Mouse (Mus musculus) myocyte (in vitro differentiated cells): Measurements from ENCODE around the gene Avpr1b. TPM values are rescaled to one million over a fixed set of nuclear protein-coding genes. Genes with fewer than 3 reads are reported as not detected.
"Not testable (repeated sequence)": the region's sequence is repeated elsewhere in the genome, so short reads cannot be mapped to it uniquely, and the experiment has no call there.

ENCODE experiments used
- H3K27me3 ChIP-seq: one replicate; pipeline ENCODE4 v1.6.1; 2011; ENCODE audit not compliant: control insufficient read depth, insufficient read depth, insufficient read length
- H3K36me3 ChIP-seq: one replicate; pipeline ENCODE4 v1.6.1; 2011; ENCODE audit not compliant: control insufficient read depth, insufficient read depth
- H3K4me2 ChIP-seq: one replicate; pipeline ENCODE4 v1.6.1; 2011; ENCODE audit warnings: low read depth, control low read depth
- H3K4me3 ChIP-seq: one replicate; pipeline ENCODE4 v1.5.1; 2011; ENCODE audit warnings: mild to moderate bottlenecking, control low read depth, moderate library complexity
- H3K79me2 ChIP-seq: one replicate; pipeline ENCODE4 v1.6.1; 2011; ENCODE audit not compliant: control insufficient read depth, insufficient read depth
- H3ac ChIP-seq: one replicate; pipeline ENCODE4 v1.6.1; 2011; ENCODE audit not compliant: control insufficient read depth, insufficient read length
- CEBPB ChIP-seq: IDR thresholded peaks from 2 replicates; pipeline ENCODE4 v1.6.1; 2011; ENCODE audit warnings: mild to moderate bottlenecking, moderate library complexity; ENCODE audit not compliant: poor library complexity, insufficient read depth, severe bottlenecking
- E2F4 ChIP-seq: IDR thresholded peaks from one replicate; pipeline ENCODE4 v1.6.1; 2011; ENCODE audit warnings: mild to moderate bottlenecking, control low read depth, moderate library complexity; ENCODE audit not compliant: insufficient read depth
- MAX ChIP-seq: IDR thresholded peaks from one replicate; pipeline ENCODE4 v1.6.1; 2011; ENCODE audit warnings: low read depth, mild to moderate bottlenecking, control low read depth
- MYOD1 ChIP-seq, 3 experiments: IDR thresholded peaks; one replicate each; pipeline ENCODE4 v1.6.1; 2011; ENCODE audit warnings: control low read depth in 2 of 3, low read depth in 2 of 3, mild to moderate bottlenecking in 2 of 3, moderate library complexity in 1 of 3; ENCODE audit not compliant: insufficient read length in 2 of 3, control insufficient read depth in 1 of 3
- MYOG ChIP-seq, 3 experiments: IDR thresholded peaks; one replicate each; pipeline ENCODE4 v1.6.1; 2011; ENCODE audit warnings: control low read depth in 2 of 3, low read depth in 2 of 3, mild to moderate bottlenecking in 2 of 3; ENCODE audit not compliant: insufficient read length in 2 of 3, control insufficient read depth in 1 of 3, insufficient read depth in 1 of 3
- POLR2A ChIP-seq: IDR thresholded peaks from one replicate; pipeline ENCODE4 v1.6.1; 2011; ENCODE audit warnings: low read depth, mild to moderate bottlenecking, control low read depth, moderate library complexity; ENCODE audit not compliant: insufficient read length
- POLR2AphosphoS2 ChIP-seq: IDR thresholded peaks from one replicate; pipeline ENCODE4 v1.6.1; 2011; ENCODE audit warnings: low read depth, control low read depth; ENCODE audit not compliant: insufficient read length
- REST ChIP-seq: IDR thresholded peaks from one replicate; pipeline ENCODE4 v1.6.1; 2011; ENCODE audit warnings: mild to moderate bottlenecking, control low read depth, moderate library complexity; ENCODE audit not compliant: insufficient read depth, insufficient read length
- SRF ChIP-seq: IDR thresholded peaks from one replicate; pipeline ENCODE4 v1.6.1; 2011; ENCODE audit warnings: low read depth; ENCODE audit not compliant: control insufficient read depth, insufficient read length
- TCF12 ChIP-seq: IDR thresholded peaks from one replicate; pipeline ENCODE4 v1.6.1; 2011; ENCODE audit warnings: mild to moderate bottlenecking, control low read depth; ENCODE audit not compliant: poor library complexity, insufficient read depth, severe bottlenecking
- TCF3 ChIP-seq: IDR thresholded peaks from one replicate; pipeline ENCODE4 v1.6.1; 2011; ENCODE audit warnings: low read depth, control low read depth; ENCODE audit not compliant: insufficient read length
- USF1 ChIP-seq: IDR thresholded peaks from one replicate; pipeline ENCODE4 v1.6.1; 2011; ENCODE audit warnings: low read depth, mild to moderate bottlenecking, control low read depth, moderate library complexity
- polyA plus RNA-seq: library from polyadenylated mRNA; unstranded; fragments of >200 nt; fragmentation: generic; extraction: Trizol; gene quantifications from one replicate; pipeline ENCODE4 v1.2.1, GENCODE M21; 2012; ENCODE audit warnings: missing spikeins

Gene Avpr1b
- polyA plus RNA-seq, 1 experiment: not detected

DNA sequence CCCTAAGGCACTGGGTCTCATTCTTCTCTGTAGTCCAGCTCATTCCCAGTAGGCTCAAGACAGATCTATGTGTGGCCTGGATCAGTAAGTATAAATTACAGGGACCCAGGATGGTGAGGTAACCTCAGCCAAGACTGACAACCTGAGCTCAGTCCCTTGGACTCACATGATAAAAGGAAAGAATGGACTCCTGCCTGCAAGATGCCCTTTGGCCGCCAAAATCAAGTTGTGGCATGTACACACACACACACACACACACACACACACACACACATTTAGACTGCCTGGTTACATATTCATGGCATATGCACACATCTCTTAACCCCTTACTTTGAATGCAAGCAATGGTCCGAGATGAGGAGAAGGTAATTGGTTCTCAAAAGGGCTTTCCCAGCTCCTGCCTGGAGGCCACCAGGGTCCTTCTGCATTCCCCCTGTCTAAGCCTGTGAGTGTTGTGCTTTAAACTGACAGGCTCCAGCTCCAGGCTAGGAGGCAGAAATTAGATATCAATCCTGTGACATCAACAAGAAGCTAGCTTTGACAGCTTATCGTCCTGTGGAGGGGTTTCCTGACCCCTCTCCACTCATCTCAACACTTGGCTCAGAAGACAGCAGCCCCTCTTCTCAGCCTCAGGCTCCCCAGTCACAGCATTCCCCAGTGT is 25.3 kb downstream of the Avpr1b start:
- Histone ChIP-seq H3ac (no peak overlapping the region), H3K36me3 (no peaks in the 10 kb centered on the region), H3K79me2 (no peaks in the 10 kb centered on the region), H3K27me3 (peaks cover 33% of the 10 kb centered on the region), H3K4me2 (no peak overlapping the region), H3K4me3 (no peak overlapping the region)
- no peak for TF ChIP-seq MAX
- TF ChIP-seq MYOD1 (IDR thresholded peaks at IDR 0.05; ENCODE audit: control insufficient read depth in 1 of 3, insufficient read length in 2 of 3, low read depth in 2 of 3): no peak
- TF ChIP-seq MYOG (IDR thresholded peaks at IDR 0.05; ENCODE audit: control insufficient read depth in 1 of 3, insufficient read depth in 1 of 3, insufficient read length in 2 of 3, low read depth in 2 of 3): no peak
- no peak for TF ChIP-seq POLR2AphosphoS2
- no peak for TF ChIP-seq USF1
- no peak for TF ChIP-seq E2F4
- no peak for TF ChIP-seq REST

DNA sequence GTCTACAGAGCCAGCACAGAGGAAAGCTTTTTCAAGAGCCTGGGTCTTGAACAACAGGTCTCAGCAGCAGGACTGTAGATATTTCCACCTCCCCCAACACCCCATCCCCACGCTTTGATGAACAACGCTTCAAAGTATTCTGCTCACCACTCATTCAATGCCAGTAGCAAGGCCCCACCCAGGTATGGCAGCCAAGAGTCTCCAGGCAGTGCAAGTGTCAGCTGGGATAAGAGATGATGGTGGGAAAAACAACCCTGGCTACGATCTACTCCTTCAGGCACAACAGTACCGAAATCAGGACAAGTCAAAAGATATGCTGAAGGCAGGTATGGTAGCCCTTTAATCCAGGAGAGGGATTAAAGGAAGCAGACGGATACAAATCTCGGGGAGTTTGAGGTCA is 27.2 kb downstream of the Avpr1b start:
- Histone ChIP-seq H3K79me2 (no peaks in the 10 kb centered on the region), H3ac (no peak overlapping the region), H3K4me3 (no peak overlapping the region), H3K27me3 (peaks cover 19% of the 10 kb centered on the region), H3K36me3 (no peaks in the 10 kb centered on the region), H3K4me2 (no peak overlapping the region)
- TF ChIP-seq TCF3: no peak
- TF ChIP-seq MYOG (IDR thresholded peaks at IDR 0.05; ENCODE audit: control insufficient read depth in 1 of 3, insufficient read depth in 1 of 3, insufficient read length in 2 of 3, low read depth in 2 of 3): no peak
- no peak for TF ChIP-seq MYOD1 (IDR thresholded peaks at IDR 0.05; ENCODE audit: control insufficient read depth in 1 of 3, insufficient read length in 2 of 3, low read depth in 2 of 3)
- TF ChIP-seq TCF12: no peak
- TF ChIP-seq USF1: no peak

DNA sequence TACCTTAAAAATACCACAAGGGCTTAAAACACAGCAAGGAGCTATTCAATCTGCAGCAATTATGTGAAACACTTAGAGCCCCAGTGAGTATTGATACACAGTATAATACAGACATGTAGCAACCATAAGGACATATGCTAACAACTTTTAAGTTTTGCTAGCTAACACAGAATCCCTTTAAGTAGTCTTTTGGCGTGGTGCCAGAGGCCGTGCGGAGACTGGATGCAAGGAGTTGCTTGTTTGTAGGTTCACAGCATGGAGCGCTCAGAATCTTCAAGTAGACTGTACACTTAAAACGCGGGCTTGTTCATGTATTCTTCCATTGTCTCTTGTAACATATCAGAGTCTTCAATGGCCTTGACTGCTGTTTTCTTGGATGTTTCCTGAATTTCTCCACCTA is 33.2 kb downstream of the Avpr1b start:
- not testable (repeated sequence) for H3ac ChIP-seq, H3K79me2 ChIP-seq, H3K4me3 ChIP-seq, H3K36me3 ChIP-seq, H3K4me2 ChIP-seq
- peaks cover 18% of the 10 kb centered on the region for H3K27me3 ChIP-seq

DNA sequence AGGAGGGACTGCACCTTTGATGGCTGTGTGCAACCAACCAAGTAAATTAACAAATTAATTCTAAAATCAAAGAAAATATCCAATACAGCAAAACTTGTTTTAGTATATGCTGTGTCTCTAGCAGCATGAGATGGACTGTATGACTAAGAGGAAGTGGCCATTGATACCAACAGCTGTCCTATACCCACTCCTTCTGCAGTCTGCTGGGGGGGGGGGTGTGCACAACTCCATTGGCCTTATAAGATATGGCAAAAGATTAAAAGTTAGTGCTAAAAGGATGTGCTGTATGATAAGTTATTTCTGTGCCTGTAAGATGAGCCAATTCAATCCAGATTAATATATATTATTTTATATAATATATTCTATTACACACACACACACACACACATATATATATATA is 35.5 kb downstream of the Avpr1b start:
- no peaks in the 10 kb centered on the region for H3K79me2 ChIP-seq
- no peaks in the 10 kb centered on the region for H3K36me3 ChIP-seq
- no peak for TF ChIP-seq MYOG (IDR thresholded peaks at IDR 0.05; ENCODE audit: control insufficient read depth in 1 of 3, insufficient read depth in 1 of 3, insufficient read length in 2 of 3, low read depth in 2 of 3)
- no peak for TF ChIP-seq REST
- H3K27me3 ChIP-seq: peaks cover 12% of the 10 kb centered on the region
- H3K4me3 ChIP-seq: no peak overlapping the region
- no peak overlapping the region for H3K4me2 ChIP-seq
- H3ac ChIP-seq: no peak overlapping the region

DNA sequence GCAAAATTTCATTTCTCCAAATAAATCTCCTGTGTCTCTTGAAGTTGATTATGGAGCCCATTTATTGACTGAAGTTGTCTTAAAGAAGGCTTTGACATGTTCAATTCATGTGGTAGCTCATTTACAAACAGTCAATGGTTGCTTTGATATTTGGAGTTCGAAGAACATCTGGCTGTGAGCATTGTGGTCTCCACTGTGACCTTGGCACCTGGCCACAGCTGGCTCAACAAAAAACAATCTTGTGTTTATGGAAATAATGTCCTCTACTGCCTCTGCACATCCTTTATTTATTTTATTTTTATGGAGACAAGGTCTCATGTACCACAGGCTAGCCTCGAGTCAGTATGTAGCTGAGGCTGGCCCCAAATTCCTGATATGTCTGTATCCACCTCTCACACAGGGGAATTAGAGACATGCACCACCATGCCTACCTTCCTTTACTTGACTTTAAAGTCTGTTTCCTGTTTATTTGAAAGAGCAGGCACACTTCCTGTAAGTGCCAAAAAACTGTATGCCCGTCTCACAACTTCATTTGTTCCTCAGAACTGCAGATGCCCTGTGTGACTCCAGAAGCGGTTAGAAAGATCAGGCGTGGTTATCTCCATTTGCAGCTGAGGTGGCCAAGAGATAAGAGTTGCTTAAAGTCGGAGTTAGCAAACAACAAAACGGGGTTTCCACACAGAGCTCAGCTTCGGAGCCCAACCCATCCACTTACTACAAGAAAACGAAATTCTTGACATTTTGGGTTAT is 38.9 kb downstream of the Avpr1b start, which contains the start of gene Ctse:
TSS of gene Ctse (plus strand) at position 516 of the 750 bp plus-strand sequence.
- Histone ChIP-seq H3ac (no peak within 1 kb of the TSS), H3K4me2 (no peak within 1 kb of the TSS), H3K27me3 (peaks cover 7% of the 10 kb centered on the region), H3K4me3 (no peak within 1 kb of the TSS), H3K36me3 (no peaks in the 10 kb centered on the region), H3K79me2 (no peaks in the 10 kb centered on the region)
- TF ChIP-seq POLR2AphosphoS2: no peak
- no peak for TF ChIP-seq USF1
- no peak for TF ChIP-seq E2F4
- no peak for TF ChIP-seq TCF12
- no peak for TF ChIP-seq POLR2A

DNA sequence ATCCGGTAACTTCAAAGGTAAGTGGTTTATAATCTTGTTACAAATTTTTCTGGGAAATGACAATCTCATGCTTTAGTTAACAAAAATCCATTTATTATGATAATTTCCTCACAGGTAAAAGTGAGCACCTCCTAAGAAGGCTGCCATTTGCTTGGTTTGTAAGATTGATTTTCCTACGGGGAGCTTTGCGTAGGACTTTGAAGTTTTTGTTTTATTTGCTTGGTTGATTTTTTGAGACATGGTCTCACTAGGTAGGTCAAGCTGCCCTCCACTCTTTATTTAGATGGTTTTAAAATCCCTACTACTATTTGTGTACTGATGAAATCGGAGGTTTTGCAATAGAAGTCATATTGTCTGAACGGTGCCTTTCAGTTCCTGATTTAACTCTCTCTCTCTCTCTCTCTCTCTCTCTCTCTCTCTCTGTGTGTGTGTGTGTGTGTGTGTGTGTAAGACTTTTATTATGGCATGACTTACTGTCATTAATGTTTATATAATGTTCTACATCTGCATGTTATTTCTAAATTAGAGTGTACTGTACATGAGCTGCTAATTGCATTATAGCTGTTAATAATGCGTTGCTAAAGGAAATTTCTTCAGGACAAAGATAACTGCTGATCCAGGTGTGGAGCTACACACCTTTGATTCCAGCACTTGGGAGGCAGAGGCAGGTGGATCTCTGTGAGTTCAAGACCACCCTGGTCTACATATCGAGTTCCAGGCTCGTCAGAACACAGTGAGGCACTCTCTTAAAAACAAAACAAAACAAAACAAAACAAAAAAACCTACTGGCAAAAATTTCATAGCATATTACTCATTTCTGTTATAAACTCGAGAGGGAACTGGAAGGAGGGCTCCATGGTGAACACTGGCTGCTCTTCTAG is 39.7 kb downstream of the Avpr1b start:
- H3ac ChIP-seq: no peak overlapping the region
- no peak overlapping the region for H3K4me3 ChIP-seq
- TF ChIP-seq POLR2AphosphoS2: no peak
- no peak for TF ChIP-seq TCF3
- TF ChIP-seq CEBPB: no peak
- no peak for TF ChIP-seq MYOG (IDR thresholded peaks at IDR 0.05; ENCODE audit: control insufficient read depth in 1 of 3, insufficient read depth in 1 of 3, insufficient read length in 2 of 3, low read depth in 2 of 3)
- TF ChIP-seq E2F4: no peak
- TF ChIP-seq POLR2A: no peak
- TF ChIP-seq SRF: no peak
- no peak for TF ChIP-seq TCF12
- TF ChIP-seq REST: no peak
- TF ChIP-seq USF1: no peak
- no peak for TF ChIP-seq MYOD1 (IDR thresholded peaks at IDR 0.05; ENCODE audit: control insufficient read depth in 1 of 3, insufficient read length in 2 of 3, low read depth in 2 of 3)
- TF ChIP-seq MAX: no peak
- H3K27me3 ChIP-seq: peaks cover 7% of the 10 kb centered on the region
- H3K79me2 ChIP-seq: no peaks in the 10 kb centered on the region
- no peaks in the 10 kb centered on the region for H3K36me3 ChIP-seq
- H3K4me2 ChIP-seq: no peak overlapping the region
